In genomic region chr7:117393976-117394375, GRCm38 (mm10) we compare ENCODE assay signal across 1 mouse cellular context.
TF ChIP-seq lines count a peak whose summit lies in the region.

No protein-coding gene starts in this region.

TF ChIP-seq in MEL, 35 proteins besides CTCF, POLR2A, EP300 and RAD21 (continued from another document):
- TF ChIP-seq KAT2A (conservative IDR thresholded peaks at IDR 0.05; ENCODE audit: low read depth, low read length), result peak; percentile 25; the same call in 1 of the 2 replicates
- TF ChIP-seq TCF12 (IDR thresholded peaks at IDR 0.05; ENCODE audit: low read depth, low read length), result peak; percentile 92
- TF ChIP-seq MYB (IDR thresholded peaks at IDR 0.05; ENCODE audit: low read depth, low read length), result peak; percentile 99
- peak; percentile 71 for TF ChIP-seq TAL1 (IDR thresholded peaks at IDR 0.05; ENCODE audit: low read length)
